Mouse (Mus musculus) cerebellum, postnatal 4 days (tissue): ENCODE measurements around the gene Ckap4.

Experiments
- DNase-seq, 2 experiments: peaks; one replicate each; pipeline ENCODE4 v3.0.0; 2022; ENCODE audit warnings: low spot score in 2 of 2, mixed read lengths in 1 of 2

Gene Ckap4

DNA sequence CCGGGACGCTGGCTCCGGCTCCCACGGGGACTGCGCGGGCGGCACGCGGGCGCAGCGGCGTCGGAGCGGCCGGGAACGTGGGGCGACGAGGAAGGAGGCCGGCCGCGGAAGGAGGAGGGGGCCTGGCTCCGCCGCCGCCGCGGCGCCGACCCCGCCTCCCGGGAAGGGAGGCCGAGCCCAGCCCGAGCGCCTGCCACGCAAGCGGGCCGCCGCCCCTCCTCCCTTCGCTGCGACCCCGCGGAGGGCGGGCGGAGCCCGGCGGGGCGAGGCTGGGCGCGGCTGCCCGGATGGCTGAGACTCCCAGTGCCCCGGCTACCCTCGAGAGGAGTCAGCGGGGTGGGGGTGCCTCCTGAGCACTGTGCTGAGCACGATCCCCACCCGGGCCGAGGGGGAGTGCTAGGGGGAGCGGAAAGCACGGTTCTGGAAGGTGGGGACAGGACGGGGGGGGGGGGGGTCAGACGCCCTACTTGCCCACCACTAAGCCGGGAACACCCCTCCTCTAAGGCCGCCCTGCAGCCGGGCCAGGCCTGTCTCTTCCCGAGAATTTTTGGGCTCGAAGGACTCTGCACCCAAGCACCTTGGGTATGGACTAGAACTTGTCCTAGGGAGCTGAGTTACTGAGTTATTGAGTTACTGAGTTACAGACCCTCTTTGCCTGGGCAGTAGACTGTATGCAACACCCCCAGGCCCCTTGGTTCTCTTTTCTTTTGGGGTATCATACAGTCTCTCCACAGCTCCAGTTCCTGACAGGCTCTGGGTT, at the start of gene Ckap4:
Gene Ckap4, minus strand, starts transcription at position 151 of the 760 bp plus-strand sequence.
- DNase-seq = peak; percentile 41 to 76

DNA sequence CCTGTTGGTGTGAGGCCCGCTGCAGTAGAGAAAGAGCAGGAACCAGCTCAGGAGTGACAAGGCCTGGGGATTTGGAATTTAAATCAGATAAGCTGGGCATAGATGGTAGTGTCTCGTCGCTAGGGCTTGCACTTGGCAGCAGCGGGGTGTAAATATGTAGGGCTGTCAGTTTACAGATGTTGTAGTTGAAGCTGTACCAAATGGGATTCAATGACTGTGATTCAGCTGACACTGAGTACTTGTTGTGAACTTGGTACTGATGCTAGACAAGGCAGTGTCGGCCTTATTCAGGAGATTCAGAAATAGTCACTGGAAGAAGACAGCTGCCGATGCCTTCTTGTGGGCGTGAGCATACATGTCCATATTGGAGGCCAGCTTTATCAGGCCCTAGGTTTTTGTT, 48.4 kb upstream of the Ckap4 start:
- DNase-seq = no peak

DNA sequence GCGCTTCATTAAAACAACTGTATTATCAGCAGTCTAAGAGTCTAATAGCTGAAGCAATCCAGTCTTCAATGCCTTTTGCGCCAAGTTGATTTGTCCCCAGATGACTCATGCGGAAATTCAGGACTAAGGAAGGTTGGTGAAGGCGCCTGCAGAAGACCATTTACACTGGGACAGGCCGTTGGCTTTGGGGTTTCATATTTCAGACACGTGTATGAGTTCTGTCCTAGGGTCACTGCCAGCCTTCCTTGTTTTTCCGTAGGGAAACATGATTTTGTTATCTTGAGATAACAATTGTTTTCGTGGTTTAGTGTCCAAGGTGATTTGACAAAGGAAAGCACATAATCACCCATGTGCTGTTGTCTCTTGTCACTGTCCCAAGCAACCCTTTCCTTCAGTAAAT, 47.3 kb upstream of the Ckap4 start:
- DNase-seq = no peak

DNA sequence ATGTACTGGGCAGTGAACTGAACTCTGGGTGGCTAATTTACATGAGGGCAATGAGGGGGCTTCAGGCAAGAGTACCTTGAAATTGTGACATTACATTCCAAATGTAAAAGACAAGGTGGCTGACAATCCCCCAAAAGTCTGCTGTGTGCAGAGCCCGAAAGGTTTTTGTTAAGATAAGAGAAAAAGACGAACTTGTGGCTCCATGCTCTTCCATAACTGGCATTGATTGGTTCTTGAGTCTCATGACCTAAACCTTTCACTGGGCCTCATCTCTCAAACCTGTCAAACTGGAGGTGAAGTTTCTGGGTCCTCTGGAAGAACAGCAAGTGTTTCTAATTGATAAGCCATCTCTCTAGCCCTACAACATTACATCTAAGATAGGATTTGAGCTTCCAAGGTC, 45.7 kb upstream of the Ckap4 start:
- DNase-seq = no peak

DNA sequence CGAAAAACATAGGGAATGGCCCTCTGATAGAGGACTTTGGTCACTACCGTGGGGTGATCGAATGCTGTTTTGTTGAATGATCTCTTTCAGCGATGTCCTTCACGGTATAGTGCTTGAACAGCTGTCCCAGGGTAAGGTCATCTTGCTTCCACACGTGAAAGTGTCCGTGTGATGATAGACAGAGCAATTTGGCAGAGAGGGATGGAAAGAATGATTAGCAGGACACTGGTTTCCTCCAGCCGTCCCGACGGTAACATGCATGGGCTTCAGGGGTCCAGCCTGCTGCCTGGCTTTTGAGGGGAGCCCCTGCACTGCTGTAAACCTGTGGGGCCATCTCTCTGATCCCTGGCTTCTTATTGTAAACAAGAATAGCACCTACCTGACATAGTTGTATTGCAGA, 44.9 kb upstream of the Ckap4 start:
- DNase-seq = no peak

DNA sequence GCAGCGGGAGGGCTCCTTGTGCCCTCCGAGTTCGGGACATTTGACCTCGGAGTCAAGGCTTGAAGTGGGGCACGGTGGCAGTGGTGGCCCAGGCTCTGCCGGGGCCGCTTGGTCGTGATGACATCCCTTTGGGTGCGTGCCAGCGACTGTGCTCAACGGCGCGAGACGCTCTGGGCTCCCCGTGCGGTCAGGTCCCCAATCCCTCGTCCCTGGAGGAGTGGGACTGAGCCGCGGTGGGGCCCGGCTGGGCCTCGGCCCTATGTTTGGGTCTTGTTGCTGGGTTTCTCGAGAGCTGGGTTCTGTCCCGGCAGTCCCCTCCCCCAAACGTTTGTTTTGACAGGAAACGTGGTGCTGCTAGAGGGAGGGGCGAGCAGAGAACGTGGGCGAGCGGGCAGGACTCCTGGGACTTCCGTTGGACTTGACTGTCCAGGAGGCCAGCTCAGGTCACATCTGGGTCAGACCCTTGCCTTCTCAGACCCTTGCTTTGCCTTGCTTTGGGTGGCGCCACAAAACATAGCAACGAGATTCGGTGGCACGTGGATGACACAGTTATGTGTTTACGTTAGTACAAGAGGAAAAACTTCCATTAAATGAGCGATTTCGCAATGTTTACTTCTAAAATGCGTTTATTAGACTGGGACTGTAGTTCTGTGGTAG, 43.3 kb upstream of the Ckap4 start:
- peak; percentile 36 to 67 for DNase-seq

DNA sequence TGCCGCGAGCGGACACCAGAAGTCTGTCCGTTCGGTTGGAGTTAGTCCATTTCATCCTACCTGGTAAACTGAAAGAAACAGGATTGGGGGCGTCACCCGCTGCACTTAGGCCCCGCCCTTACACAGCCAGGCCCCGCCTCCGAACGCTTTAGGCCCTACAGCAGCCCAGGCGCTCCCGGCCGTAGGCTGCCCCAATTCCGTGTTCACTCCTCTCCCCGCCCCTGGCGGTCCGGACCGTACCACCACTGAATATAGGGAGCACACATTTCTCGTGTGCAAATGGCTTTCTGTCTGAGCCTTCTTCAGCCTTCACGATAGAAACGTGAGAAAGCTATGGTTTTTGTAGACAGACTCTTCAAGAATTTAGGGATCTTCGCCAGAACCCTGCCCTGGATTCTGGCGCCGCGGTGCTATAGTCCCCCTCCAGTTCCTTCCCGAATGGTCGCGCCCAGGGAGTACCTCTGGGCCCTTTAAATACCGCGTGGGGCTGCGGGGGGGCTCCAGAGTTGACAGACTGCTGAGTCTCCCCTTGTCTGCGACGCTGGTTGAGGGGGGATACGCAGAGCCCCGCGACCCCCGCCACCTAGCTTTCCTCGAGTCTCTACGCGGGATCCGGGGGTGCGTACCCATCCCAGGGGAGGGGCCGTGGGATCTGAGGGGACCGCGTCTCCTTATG, 42.7 kb upstream of the Ckap4 start, which contains the start of gene Tcp11l2:
Gene Tcp11l2, plus strand, starts transcription at position 232 of the 676 bp plus-strand sequence.
- DNase-seq = peak; percentile 74 to 83

DNA sequence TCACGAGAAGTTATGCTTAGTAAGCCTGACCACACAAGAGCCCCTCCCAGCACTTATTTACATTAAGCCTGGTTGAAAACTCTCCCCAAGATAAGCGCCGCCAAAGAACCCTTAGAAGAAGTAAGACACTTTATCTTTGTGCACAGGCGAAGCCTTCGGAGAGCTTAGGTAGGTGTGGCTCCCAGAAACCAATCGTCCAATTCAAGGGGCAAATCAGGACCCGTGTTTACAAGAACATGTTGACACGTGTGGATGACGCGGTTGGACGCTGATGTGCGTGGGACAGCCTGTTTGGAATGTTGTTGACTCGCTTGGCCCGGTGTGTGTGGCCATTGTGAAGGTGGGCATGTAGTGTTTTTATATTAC, 42.1 kb upstream of the Ckap4 start:
- no peak for DNase-seq

DNA sequence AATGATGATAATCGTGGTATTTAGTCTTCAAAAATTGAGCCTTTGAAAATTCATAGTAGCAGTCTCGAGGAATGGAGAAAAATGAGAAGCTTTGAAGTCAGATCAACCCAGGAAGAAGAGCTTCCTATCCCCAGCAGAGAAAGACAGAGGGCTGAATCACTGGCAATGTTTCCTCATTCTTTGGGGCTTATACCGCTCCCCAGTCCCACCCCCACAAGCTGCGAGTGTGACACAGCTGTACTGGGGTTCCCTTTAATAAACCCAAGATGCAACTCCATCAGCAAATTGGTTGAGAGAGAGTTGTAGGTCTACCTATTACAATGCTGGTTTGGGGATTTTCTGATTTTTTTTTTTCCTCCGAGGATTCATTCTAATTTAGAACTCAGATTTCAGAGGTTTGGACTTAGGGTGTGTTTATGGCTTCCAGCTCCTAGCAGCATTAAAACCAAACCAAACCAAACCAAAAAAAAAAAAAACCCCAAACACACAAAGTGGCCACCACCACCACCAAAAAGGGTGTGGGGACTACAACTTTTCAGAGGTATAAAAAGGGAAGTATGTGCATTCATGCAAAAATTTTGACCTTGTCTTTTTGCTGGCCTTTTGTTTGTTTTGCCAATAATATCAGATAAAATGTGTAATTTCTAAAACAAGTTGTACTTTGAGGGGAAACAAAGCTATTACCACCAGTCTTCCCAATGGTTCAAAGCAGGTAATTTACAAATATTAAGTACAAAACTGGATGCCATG, 40.0 kb upstream of the Ckap4 start:
- no peak for DNase-seq

DNA sequence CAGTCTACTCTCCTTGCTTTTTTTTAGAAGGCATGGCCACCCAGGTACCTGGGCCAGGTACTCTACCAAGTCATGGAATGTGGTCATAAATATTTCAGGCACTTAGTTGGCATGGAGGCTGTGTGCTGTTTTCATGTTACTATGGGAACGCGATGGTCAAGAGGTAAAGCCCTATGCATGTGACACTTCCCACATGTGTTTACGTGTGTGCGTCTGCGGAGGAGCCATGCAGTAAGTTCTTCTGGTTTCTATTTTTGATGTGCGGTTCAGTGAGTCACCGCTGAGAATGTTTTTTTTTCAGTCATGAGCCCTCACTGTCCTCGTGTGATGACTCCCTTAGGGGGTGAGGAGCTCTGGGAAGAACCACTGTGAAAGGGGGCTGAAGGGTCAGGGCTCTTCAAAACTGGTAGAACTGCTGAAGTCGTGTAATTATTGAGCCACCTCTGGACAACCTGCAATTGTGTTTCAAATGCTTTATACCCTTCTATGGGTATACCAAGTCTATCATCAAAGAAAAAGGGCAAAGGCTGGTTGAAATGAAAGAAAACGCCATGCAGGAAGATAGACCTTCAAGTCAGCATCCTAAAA, 37.3 kb upstream of the Ckap4 start:
- no peak for DNase-seq

DNA sequence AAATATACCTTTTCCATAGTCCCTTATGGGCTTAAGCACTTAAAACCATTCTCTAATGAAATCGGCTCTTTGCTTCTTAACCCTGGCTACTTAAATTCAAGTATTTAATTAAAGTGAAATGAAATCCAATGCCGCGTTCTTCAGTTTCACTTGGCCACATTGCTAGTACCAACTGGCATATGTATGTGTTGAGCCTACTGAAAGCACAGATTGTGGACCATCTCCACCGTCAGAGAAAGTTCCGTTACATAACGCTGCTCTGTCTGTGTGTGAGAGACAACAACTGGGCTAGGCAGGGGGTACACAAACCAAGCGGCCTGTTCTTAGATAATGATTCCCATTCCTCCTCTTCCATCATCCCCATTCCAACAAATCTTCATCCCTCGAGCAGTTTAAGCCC, 30.6 kb upstream of the Ckap4 start:
- no peak for DNase-seq

DNA sequence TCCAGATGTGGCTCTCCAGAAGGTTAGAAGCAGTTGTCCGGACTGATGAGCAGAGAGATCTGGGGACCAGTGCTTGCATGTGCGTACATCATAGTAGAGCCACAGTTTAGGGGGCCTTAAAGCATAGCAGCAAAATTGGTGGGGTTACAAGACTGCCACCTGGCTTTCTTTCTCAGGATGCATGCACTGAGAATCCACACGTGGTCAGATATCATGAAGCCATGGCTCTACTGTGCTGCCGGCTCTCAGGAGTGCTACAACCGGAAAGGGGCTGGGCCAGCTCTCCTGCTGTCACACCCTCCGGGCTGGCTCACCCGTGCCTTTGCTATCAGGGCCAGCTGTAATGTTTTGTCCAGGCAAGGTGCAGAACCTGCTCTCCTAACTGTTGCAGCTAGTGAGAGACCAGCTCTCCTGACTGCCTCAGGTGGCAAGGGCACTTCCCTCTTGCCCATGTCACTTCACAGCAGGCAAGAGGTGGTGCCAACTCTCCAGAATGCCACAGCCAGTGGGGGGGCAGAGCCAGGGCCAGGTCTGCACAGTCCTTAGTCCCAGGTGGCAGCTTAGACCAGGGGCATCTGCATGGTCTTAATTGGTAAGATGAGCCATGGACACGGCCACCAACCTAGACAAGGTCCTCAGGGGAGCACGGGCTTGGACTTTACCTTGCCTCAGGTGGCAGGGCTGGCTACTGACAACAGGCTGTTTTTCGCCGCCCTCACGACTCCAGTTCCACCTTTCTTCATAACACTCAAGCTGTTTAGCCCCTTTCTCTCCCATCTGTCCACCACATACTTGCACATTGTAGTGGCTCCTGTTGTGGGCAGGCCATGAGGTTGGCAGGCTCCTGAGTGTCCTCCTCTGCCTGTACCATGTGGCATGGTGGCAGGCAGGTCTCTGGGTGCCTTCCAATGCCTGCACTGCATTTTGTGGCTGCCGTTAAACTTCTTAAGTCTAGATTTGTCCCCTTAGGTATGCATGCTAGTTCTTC, 29.0 kb upstream of the Ckap4 start:
- DNase-seq = peak in 1 of 2 experiments; percentile 11

DNA sequence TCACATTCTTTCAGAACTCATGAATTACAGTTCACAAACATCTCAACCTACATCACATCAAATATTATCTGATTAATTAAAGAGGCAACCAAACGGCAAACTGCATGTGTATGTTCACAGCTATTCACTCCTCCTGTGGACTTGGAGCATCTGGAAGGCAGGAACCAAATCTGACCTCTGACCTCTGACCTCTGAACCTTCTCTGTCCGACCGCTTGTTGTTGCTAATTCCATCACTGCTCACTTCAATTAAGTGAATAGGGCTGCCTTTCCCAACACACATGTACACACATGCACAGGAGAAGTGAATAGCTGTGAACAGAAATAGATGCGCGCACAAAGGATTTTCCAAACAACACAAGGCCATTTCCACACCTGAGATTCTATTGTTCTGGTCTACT, 28.3 kb upstream of the Ckap4 start:
- DNase-seq = no peak

DNA sequence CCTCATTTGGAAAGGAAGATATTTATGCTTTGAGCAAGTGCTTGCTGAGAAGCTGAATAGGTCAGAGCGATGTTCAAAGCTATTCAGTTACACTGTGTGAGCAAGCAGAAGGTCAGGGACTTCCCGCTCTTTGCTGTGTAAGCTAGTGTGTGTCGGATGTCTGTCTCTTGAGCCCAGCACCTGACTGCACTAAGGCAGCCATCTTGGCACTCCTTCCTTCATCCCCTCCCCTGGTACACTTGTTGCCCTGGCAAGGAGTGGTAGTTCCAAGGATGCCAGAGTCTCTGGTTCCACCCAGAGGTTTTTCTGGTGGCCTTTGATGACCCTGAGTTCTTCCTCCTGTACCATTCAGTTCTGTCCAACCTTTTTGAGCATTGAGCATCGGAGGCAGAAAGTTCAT, 26.1 kb upstream of the Ckap4 start:
- DNase-seq = no peak

DNA sequence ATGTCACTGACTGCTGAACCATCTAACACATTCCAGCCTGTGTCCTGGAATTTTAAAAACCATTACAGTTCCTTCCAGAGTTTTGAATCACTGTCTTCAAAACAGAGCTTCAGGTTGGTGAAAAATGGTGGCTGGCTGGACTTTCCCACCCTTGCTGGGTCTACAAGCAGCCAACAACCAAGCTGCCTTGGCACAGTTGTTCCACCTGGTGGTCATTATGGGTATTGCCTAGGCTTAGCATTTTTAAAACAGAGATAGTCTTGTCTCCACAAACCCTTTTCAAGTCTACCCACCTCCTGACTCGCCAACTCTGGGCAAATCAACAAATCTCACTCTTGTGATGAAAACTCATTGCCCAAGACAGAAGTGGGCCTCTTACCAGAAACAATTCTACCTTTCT, 24.6 kb upstream of the Ckap4 start:
- no peak for DNase-seq

DNA sequence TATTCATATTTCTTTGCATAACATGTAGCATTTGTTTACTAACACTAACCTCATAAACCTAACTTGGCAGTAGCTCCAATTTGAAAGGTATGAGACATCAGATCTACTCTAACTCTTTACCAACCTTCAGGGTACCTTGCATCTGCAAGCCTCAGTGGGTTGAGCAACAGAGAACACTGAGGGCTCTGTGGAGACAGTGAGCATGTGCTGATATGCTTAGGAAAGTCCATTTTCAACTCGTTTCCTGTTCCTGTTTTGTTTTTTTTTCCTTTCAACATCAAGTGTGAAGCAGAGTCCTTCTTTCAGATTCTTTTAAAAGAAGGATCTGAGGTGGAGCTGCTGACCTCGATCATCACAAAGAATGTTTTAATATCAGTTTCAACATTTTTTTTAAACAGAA, 22.3 kb upstream of the Ckap4 start:
- DNase-seq = no peak

DNA sequence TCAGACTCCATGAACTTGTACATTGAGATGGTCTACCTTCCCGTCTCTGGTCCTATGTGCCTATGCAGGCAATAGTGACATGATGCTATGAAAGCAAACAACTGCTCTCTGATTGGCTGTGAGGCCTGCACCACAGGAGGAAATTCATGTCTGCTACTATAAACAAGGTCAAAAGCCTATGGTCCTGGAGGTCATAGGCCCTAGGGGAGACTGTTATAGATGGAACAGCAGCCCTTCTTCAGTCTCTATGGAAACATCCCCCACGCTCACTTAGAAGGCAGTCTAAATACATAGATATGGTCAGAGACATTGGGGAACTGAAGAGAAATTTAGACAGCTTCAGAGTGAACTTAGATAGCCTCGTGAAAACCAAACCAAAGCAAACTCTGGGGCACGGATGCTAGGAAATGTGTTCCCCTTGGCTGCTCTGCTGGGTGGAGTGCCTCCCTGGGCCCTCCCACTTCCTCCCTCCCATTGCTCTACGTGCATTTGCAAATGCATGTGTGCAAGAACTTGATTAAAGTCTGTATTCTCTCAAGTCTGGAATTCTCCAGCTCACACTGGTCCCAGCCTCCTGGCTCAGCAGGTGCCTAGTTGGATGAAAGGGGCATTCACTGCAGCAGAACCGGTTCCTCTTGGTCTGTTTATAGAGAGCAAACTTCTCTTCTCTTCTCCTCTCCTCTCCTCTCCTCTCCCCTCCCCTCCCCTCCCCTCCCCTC, 20.6 kb upstream of the Ckap4 start:
- DNase-seq = no peak

DNA sequence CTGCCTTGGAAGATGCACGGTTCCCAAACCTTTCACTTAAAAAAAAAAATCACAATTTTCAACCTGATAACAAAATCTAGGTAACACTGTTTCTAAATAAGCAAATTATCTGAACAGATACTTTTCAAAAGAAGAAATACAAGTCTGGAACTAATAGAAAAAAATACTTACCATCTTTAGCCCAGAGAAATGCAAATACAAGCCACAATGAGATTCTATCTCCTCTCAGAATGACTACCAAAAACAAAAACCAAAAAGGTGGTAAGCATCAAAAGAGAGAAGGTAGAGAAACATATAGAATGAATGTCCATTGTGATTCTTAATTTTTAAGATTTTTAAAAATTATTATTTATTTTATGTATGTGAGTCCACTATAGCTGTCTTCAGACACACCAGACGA, 18.6 kb upstream of the Ckap4 start:
- no peak for DNase-seq

DNA sequence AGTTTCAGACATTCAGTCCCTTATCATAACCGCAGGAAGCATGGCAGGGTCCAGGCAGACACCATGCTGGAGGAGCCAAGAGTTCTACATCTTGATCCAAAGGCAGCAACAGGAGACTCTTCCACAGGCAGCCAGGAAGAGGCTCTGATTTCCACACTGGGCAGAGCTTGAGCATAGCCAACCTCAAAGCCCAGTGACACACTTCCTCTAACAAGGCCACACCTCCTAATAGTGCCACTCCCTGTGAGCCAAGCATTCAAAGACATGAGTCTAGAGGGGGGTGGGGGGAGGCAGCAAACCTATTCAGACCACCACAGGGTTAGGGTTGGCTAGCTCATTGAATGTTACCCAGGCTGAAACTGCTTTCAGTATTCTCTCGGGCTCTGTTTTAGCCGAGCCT, 18.0 kb upstream of the Ckap4 start:
- DNase-seq = no peak

DNA sequence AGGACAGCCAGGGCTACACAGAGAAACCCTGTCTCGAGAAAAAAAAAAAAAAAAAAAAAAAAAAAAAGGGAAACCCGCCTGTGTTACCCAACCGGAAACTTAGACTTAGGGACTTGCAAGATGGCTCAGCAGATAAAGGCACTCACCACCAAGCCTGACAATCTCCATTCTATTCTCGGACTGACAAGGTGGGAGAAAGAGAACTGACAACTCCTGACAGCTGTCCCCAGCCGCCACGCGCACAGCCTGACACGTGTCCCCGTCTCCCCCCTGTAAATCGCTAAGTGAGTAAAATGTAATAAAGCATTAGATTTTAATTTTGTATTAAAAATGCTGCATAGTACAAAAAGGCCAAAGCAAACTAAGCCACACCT, 16.0 kb upstream of the Ckap4 start:
- no peak for DNase-seq
